Mouse (Mus musculus) lung, postnatal 0 days (tissue): Measurements from ENCODE around the gene Zbtb16. TPM values are rescaled to one million over a fixed set of nuclear protein-coding genes. Genes with fewer than 3 reads are reported as not detected.

Source experiments
- ATAC-seq: fragments of 200-750 bp; cut with Nextera tagmentation; 2 replicates; pipeline ENCODE4 v1.8.0; 2017; ENCODE audit warnings: moderate library complexity
- DNase-seq: peaks from one replicate; pipeline ENCODE4 v3.0.0-alpha.2; 2016; ENCODE audit warnings: low spot score
- H3K27ac ChIP-seq: fragments of 300-500 bp; sonication (generic); 2 replicates; pipeline ENCODE4 v1.5.1; 2014; ENCODE audit warnings: antibody characterized with exemption, mild to moderate bottlenecking, low read length, mixed read lengths
- H3K27me3 ChIP-seq: fragments of 300-500 bp; sonication (generic); replicated peaks from 2 replicates; pipeline ENCODE4 v1.6.1; 2014; ENCODE audit warnings: low read length, mixed read lengths; ENCODE audit not compliant: insufficient read depth
- H3K36me3 ChIP-seq: fragments of 300-500 bp; sonication (generic); 2 replicates; pipeline ENCODE4 v1.6.1; 2014; ENCODE audit warnings: low read length, mixed read lengths; ENCODE audit not compliant: insufficient read depth
- H3K4me1 ChIP-seq: fragments of 300-500 bp; sonication (generic); 2 replicates; pipeline ENCODE4 v1.6.1; 2014; ENCODE audit warnings: antibody characterized with exemption, low read depth, low read length, mixed read lengths; ENCODE audit not compliant: insufficient read depth
- H3K4me2 ChIP-seq: fragments of 300-500 bp; sonication (generic); replicated peaks from 2 replicates; pipeline ENCODE4 v1.6.1; 2014; ENCODE audit warnings: low read depth, mild to moderate bottlenecking, low read length, moderate library complexity, mixed read lengths
- H3K4me3 ChIP-seq: fragments of 300-500 bp; sonication (generic); 2 replicates; pipeline ENCODE4 v1.5.1; 2014; ENCODE audit warnings: low read depth, low read length
- H3K9ac ChIP-seq: fragments of 300-500 bp; sonication (generic); replicated peaks from 2 replicates; pipeline ENCODE4 v1.6.1; 2014; ENCODE audit warnings: low read depth, mild to moderate bottlenecking
- H3K9me3 ChIP-seq: fragments of 300-500 bp; sonication (generic); 2 replicates; pipeline ENCODE4 v1.6.1; 2016; ENCODE audit warnings: low read length, mixed read lengths
- CTCF ChIP-seq: IDR thresholded peaks from 2 replicates; pipeline ENCODE4 v1.5.1; 2016; ENCODE audit warnings: antibody characterized with exemption, mild to moderate bottlenecking
- EP300 ChIP-seq: IDR thresholded peaks from 2 replicates; pipeline ENCODE4 v1.6.1; 2016; ENCODE audit warnings: antibody characterized with exemption, mild to moderate bottlenecking, control low read depth
- WGBS: fragments of 180-500 bp; shearing (Covaris S2); extraction: QIAGEN DNeasy Blood & Tissue Kit; methylation state at CpG from one replicate; pipeline ENCODE4 v1.1.7; 2014; 5-methylcytosine and 5-hydroxymethylcytosine counted together
- polyA plus RNA-seq: library from polyadenylated mRNA; unstranded; fragments of >200 nt; fragmentation: Nextera tagmentation; extraction: Ambion mirVana; gene quantifications from 2 replicates; pipeline ENCODE4 v1.2.1, GENCODE M21; 2015

Zbtb16 gene
- polyA plus RNA-seq, 1 experiment from 2014 or later: 19.7 TPM

- TF ChIP-seq EP300: no peak
- no peak for TF ChIP-seq CTCF
- H3K27me3 ChIP-seq: no peaks in the 10 kb centered on the region
- 95% methylated on average over 8 of the region's 8 CpGs for WGBS
- no peak overlapping the region for H3K4me2 ChIP-seq
- H3K9me3 ChIP-seq: no peaks in the 10 kb centered on the region
- H3K27ac ChIP-seq: 0 out of 2 replicates have a peak overlapping the region, but pooled peaks have one; percentile 3
- DNase-seq: no peak
- H3K4me3 ChIP-seq: no peak overlapping the region
- no peaks in the 10 kb centered on the region for H3K36me3 ChIP-seq
- ATAC-seq: no peak
- H3K4me1 ChIP-seq: peaks cover 8% of the 10 kb centered on the region; the same call in 1 of the 2 replicates
- H3K9ac ChIP-seq: no peak overlapping the region
Observed at GRCm38 (mm10) chr9:48681193-48681592, 154.8 kb downstream of the Zbtb16 start.

DNA sequence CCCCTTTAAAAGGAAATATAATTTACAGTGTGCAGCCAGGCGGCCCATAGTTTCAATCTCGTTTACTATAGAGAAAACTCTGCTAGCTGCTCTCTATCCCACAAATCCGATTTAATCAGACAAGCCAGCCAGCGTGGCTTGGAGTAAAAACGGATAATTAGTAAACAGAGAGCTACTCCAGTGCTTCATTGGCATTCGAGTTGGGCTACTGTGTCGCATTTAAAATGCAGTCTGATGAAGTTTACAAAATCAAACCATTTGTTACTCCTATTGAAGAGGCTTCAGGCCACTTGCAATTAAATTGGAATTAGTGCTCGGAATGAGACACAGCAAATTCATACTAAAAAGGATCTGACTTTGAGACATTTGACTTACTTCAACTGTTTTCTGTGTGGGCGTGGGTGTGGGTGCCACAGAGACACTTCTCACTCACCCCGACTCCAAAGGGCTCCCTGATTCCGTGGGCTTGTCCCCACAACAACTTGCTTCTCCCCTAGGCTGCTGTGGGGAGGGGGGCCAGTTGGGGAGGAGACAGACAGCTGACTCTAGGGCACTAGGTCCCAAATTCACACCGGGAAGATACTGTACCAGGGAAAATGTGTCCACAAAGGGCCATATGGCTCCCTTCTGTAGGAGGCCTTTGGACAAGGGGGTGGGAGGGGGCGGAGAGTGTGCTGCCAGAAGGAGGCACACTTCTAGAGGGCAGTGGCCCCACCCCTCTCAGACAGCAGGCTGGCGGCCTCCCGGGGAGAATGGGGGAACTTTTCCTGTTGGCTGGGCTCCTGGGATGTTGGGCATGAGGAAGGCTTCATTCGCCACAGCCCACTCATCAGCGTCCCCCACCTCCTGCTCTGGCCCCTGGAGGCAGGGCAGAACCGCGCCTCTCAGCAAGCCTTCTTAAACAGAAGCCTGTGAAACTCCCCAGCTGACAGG, 157.3 kb downstream of the Zbtb16 start:
- TF ChIP-seq EP300 (peak; percentile 40; the same call in 1 of the 2 replicates), CTCF (peak; percentile 53)
- DNase-seq (peak; percentile 80), ATAC-seq (peak; percentile 83)
- Histone ChIP-seq H3K27me3 (no peaks in the 10 kb centered on the region), H3K27ac (peak overlapping the region; percentile 62), H3K4me1 (peaks cover 27% of the 10 kb centered on the region; the same call in 1 of the 2 replicates), H3K36me3 (no peaks in the 10 kb centered on the region), H3K9me3 (no peaks in the 10 kb centered on the region), H3K9ac (0 out of 2 replicates have a peak overlapping the region, but pooled peaks have one; percentile 23), H3K4me3 (no peak overlapping the region), H3K4me2 (no peak overlapping the region)
- WGBS: 37% methylated on average over 19 of the region's 19 CpGs

GRCm38 (mm10) chr9:48675151-48675790, 160.8 kb downstream of the Zbtb16 start:
- Histone ChIP-seq H3K27ac (peak overlapping the region; percentile 69), H3K36me3 (no peaks in the 10 kb centered on the region), H3K9me3 (no peaks in the 10 kb centered on the region), H3K9ac (no peak overlapping the region), H3K4me1 (peaks cover 29% of the 10 kb centered on the region; the same call in 1 of the 2 replicates), H3K4me2 (no peak overlapping the region), H3K27me3 (no peaks in the 10 kb centered on the region), H3K4me3 (no peak overlapping the region)
- 0 out of 2 replicates have a peak, but pooled peaks have one; percentile 3 for ATAC-seq
- TF ChIP-seq EP300 (no peak), CTCF (no peak)
- 28% methylated on average over 11 of the region's 11 CpGs for WGBS
- no peak for DNase-seq

- no peak overlapping the region for H3K9ac ChIP-seq
- TF ChIP-seq EP300: peak; percentile 64; the same call in 1 of the 2 replicates
- no peak for TF ChIP-seq CTCF
- no peak overlapping the region for H3K4me2 ChIP-seq
- no peaks in the 10 kb centered on the region for H3K9me3 ChIP-seq
- H3K27me3 ChIP-seq: no peaks in the 10 kb centered on the region
- H3K36me3 ChIP-seq: no peaks in the 10 kb centered on the region
- H3K27ac ChIP-seq: peak overlapping the region; percentile 69
- no peak overlapping the region for H3K4me3 ChIP-seq
- ATAC-seq (peak; percentile 54), DNase-seq (peak; percentile 74)
- 19% methylated on average over 11 of the region's 11 CpGs for WGBS
- peaks cover 29% of the 10 kb centered on the region; the same call in 1 of the 2 replicates for H3K4me1 ChIP-seq
Observed at GRCm38 (mm10) chr9:48674359-48675015, 161.5 kb downstream of the Zbtb16 start.

DNA sequence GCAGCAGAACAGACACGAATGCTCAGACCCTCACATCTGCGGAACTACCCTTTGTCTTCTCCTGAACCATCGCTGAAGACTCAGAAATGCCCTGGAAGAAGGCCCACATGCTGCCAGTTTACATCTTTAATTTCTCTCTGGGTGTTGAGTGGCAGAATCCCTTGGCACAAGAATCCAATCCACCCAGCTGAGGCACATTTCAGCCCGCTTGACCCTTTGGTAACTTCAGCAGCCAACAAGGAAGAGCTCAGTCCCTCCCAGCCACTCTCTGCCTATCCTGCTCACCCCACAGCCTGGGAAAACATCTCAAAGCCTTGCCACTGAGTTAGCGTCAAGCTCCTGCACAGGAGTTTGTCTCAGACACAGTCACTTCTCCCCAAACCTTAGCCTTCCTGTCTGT, 162.2 kb downstream of the Zbtb16 start:
- Histone ChIP-seq H3K9me3 (no peaks in the 10 kb centered on the region), H3K27me3 (no peaks in the 10 kb centered on the region), H3K27ac (peak overlapping the region; percentile 69), H3K4me3 (no peak overlapping the region), H3K4me2 (no peak overlapping the region), H3K9ac (0 out of 2 replicates have a peak overlapping the region, but pooled peaks have one; percentile 6), H3K4me1 (peaks cover 22% of the 10 kb centered on the region; the same call in 1 of the 2 replicates), H3K36me3 (no peaks in the 10 kb centered on the region)
- no peak for TF ChIP-seq CTCF
- no peak for TF ChIP-seq EP300
- DNase-seq (no peak), ATAC-seq (peak; percentile 39)
- 49% methylated on average over 5 of the region's 5 CpGs for WGBS
